Mouse (Mus musculus) hindlimb bud, embryonic 11.5 days (tissue): ENCODE results near the gene Prl7b1.

Experiments
- DNase-seq: peaks from one replicate; pipeline ENCODE4 v3.0.0-alpha.2; 2012; ENCODE audit warnings: low read depth, low spot score; ENCODE audit errors: extremely low spot score

The Prl7b1 gene

GRCm38 (mm10) chr13:27610482-27610881 is at the start of gene Prl7b1:
TSS of gene Prl7b1 (minus strand) at chr13:27610582.
- DNase-seq = no peak

GRCm38 (mm10) chr13:27642393-27642792 is 32.0 kb upstream of the Prl7b1 start, which contains the start of gene Prl7a1:
TSS of gene Prl7a1 (minus strand) at chr13:27642493.
- DNase-seq = no peak

- no peak for DNase-seq
These were observed 28.3 kb downstream of the Prl7b1 start, which contains the start of gene Prl8a1 for GRCm38 (mm10) chr13:27582071-27582470. TSS of gene Prl8a1 (minus strand) at chr13:27582171.

GRCm38 (mm10) chr13:27564506-27564905 is 45.9 kb downstream of the Prl7b1 start, which contains the start of gene Prl8a9:
TSS of gene Prl8a9 (minus strand) at chr13:27564606.
- no peak for DNase-seq

- no peak for DNase-seq
These were observed 57.0 kb downstream of the Prl7b1 start for GRCm38 (mm10) chr13:27553336-27553735.
